Comparison of ENCODE assay signal across 23 mouse cellular contexts in genomic region chr12:89909578-89909977, GRCm38 (mm10).
"Had no signal": no experiment of that assay in that cellular context is flagged by ENCODE, and none has a peak within 500 bp of the region (broad histone marks: within the 10 kb centered on the region; RNA-seq: fewer than 3 reads in every experiment).

No protein-coding gene starts in this region.

- H3K9ac ChIP-seq: limb, embryonic 13.5 days; liver, embryonic 12.5 days; liver, embryonic 15.5 days; lung, embryonic 15.5 days; neural tube, embryonic 12.5 days; neural tube, embryonic 15.5 days had no signal

- H3K4me1 ChIP-seq: limb, embryonic 10.5 days; limb, embryonic 13.5 days; liver, embryonic 12.5 days; liver, embryonic 15.5 days; lung, embryonic 15.5 days; megakaryocyte, embryonic 14.5 days had no signal

- H3K27ac ChIP-seq: limb, embryonic 10.5 days; limb, embryonic 13.5 days; liver, embryonic 12.5 days; liver, embryonic 15.5 days; lung, embryonic 15.5 days; neural tube, embryonic 12.5 days; neural tube, embryonic 15.5 days; stomach, postnatal 0 days had no signal

- H3K4me3 ChIP-seq: limb, embryonic 10.5 days; limb, embryonic 13.5 days; liver, embryonic 12.5 days; liver, embryonic 15.5 days; lung, embryonic 15.5 days; megakaryocyte, embryonic 14.5 days; neural tube, embryonic 12.5 days; neural tube, embryonic 15.5 days had no signal

- DNase-seq: kidney, adult 18-20 months; kidney, adult 9 months; kidney, postnatal 14 days; kidney, postnatal 4 days; liver; lung, adult 18-20 months; lung, postnatal 10 days; lung, postnatal 36 days; right cerebral cortex, adult 18-20 months; right cerebral cortex, postnatal 14 days; right cerebral cortex, postnatal 4 days; thymus, adult 2 months; thymus, postnatal 25 days had no signal

- ATAC-seq: intestine, embryonic 16.5 days; liver, embryonic 12.5 days had no signal

- H3K9me3 ChIP-seq: limb, embryonic 10.5 days; limb, embryonic 13.5 days; liver, embryonic 12.5 days; liver, embryonic 15.5 days; lung, embryonic 15.5 days; megakaryocyte, embryonic 14.5 days; neural tube, embryonic 12.5 days; neural tube, embryonic 15.5 days had no signal

- H3K4me2 ChIP-seq: limb, embryonic 13.5 days; liver, embryonic 12.5 days; liver, embryonic 15.5 days; lung, embryonic 15.5 days; neural tube, embryonic 12.5 days; neural tube, embryonic 15.5 days had no signal

- H3K27me3 ChIP-seq: limb, embryonic 13.5 days; liver, embryonic 12.5 days; liver, embryonic 15.5 days; lung, embryonic 15.5 days; megakaryocyte, embryonic 14.5 days; neural tube, embryonic 12.5 days; neural tube, embryonic 15.5 days had no signal

- H3K36me3 ChIP-seq: limb, embryonic 10.5 days; limb, embryonic 13.5 days; liver, embryonic 12.5 days; liver, embryonic 15.5 days; lung, embryonic 15.5 days; neural tube, embryonic 12.5 days; neural tube, embryonic 15.5 days had no signal
